Mouse (Mus musculus) olfactory bulb, adult 2 months (tissue): ENCODE measurements around the gene Rpl11.

Experiments used
- CTCF ChIP-seq: fragments of 200-500 bp; IDR thresholded peaks from 2 replicates; pipeline ENCODE4 v1.5.1; 2012; ENCODE audit warnings: low read depth, mild to moderate bottlenecking, low read length, moderate library complexity; ENCODE audit not compliant: insufficient read depth
- POLR2A ChIP-seq: fragments of 200-500 bp; IDR thresholded peaks from 2 replicates; pipeline ENCODE4 v1.6.1; 2012; ENCODE audit warnings: mild to moderate bottlenecking, low read depth, low read length, moderate library complexity; ENCODE audit not compliant: insufficient read depth

GRCm38 (mm10) chr4:136006821-136007220 is 46.4 kb downstream of the Rpl11 start:
- TF ChIP-seq CTCF (no peak), POLR2A (no peak)
